Mouse (Mus musculus): ENCODE measurements around the gene Zfp831. TPM values are rescaled to one million over a fixed set of nuclear protein-coding genes. Genes with fewer than 3 reads are reported as not detected.

The Zfp831 gene
- polyA plus RNA-seq (2015; fragmentation: Nextera tagmentation; extraction: Ambion mirVana), result not detected in 2 replicates

DNA sequence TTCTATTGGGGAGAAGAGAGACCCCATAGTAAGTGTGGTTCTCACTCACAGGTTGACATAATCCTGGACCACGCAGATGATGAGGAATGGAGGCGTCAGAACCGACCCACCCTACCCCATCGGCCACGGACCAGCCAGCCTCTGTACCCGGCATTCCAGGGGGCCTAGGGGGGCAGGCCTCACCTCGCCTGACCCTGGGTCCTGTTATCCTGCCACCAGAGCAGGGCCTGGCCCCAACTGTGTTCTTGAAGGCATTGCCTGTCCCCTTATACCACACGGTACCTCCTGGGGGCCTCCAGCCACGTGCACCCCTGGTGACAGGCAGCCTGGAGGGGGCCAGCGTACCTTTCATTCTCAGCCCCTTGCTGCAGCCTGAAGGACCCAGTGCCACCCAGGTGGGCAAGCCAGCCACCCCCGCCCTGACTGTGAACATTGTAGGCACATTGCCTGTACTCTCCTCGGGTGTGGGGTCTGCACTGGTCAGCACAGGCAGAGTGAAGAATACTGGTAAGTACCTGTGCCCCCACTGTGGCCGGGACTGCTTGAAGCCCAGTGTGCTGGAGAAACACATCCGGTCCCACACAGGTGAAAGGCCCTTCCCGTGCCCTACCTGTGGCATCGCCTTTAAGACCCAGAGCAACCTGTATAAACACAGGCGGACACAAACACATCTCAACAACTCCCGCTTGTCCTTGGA, at the start of gene Zfp831:
Gene Zfp831, plus strand, starts transcription at position 87 of the 697 bp plus-strand sequence.

Other genes starting within 250 kb of the Zfp831 start
- 35.8 and 37.8 TPM in 2 replicates for gene Nelfcd, start 227.7 kb upstream of the Zfp831 start, polyA plus RNA-seq (2015; fragmentation: Nextera tagmentation; extraction: Ambion mirVana)
- gene Ctsz, start 204.5 kb upstream of the Zfp831 start, polyA plus RNA-seq (2015; fragmentation: Nextera tagmentation; extraction: Ambion mirVana), result 106 and 155 TPM in 2 replicates
- gene Tubb1, start 192.8 kb upstream of the Zfp831 start, polyA plus RNA-seq (2015; fragmentation: Nextera tagmentation; extraction: Ambion mirVana), result 0.33 and 1.2 TPM in 2 replicates
- 699 and 752 TPM in 2 replicates for gene Atp5e, start 179.4 kb upstream of the Zfp831 start, polyA plus RNA-seq (2015; fragmentation: Nextera tagmentation; extraction: Ambion mirVana)
- 83.4 and 86.0 TPM in 2 replicates for gene Prelid3b, start 170.5 kb upstream of the Zfp831 start, polyA plus RNA-seq (2015; fragmentation: Nextera tagmentation; extraction: Ambion mirVana)
- gene Edn3, start 117.1 kb downstream of the Zfp831 start, polyA plus RNA-seq (2015; fragmentation: Nextera tagmentation; extraction: Ambion mirVana), result 2.6 and 3.0 TPM in 2 replicates

All from urinary bladder, postnatal 0 days (tissue).